Mouse (Mus musculus) spleen, postnatal 4 days (tissue): ENCODE results near the gene Gm10272.
"Not testable (repeated sequence)": the region's sequence is repeated elsewhere in the genome, so short reads cannot be mapped to it uniquely, and the experiment has no call there.

ENCODE experiments used
- DNase-seq, 2 experiments: peaks; one replicate each; pipeline ENCODE4 v3.0.0; 2022; ENCODE audit warnings: low spot score in 2 of 2

The Gm10272 gene

DNA sequence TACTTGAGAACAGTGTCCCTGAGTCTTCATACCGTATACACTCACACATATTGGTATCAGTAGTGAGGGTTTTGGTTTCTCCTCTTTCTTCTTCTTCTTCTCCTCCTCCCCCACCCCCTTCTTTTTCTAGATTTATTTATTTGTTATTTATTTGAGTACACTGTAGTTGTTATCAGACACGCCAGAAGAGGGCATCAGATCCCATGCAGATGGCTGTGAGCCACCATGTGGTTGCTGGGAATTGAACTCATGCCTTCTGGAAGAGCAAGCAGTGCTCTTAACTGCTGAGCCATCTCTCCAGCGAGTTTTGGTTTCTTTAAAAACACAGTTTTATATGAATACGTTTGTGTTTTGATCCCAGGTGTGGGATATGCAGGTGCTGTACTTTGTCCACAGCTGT, 21.9 kb downstream of the Gm10272 start:
- no peak for DNase-seq

DNA sequence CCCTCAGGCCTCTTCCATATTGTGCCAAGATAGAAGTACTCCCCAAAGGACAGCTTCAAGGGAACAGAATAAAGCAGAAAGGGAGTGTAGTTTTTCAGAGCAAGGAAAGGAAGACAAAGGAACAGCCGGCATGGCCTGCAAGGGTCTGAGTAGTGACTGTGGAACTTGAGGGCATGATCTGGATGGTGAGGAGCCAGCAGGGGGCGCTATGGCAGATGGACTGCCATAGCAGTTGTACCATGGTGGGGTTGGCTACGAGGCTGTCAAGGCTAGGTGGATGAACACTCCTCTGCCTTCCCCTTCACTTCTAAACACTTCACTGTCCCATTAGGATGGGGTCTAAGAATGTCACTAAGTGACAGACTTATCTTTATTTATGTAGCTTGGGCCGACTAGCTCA, 22.8 kb downstream of the Gm10272 start:
- DNase-seq, result no peak

DNA sequence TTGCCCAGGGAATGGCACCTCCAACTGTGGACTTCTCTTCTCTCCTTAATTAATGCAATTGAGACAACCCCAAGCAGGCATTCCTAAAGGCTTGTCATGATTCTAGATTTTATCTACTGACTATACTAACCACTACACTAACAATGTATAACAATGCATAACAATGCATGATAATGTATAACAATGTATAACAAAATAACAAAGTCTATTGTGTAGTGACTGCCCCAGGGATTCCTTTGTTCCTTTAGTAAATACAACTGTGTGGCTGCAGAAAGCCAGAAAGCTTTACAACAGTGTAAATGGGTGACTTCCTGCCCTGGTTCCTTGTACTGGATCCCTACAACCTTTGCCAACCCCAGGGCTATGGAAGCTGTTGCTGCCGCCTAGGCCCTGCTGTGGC, 29.5 kb downstream of the Gm10272 start:
- DNase-seq, result no peak

DNA sequence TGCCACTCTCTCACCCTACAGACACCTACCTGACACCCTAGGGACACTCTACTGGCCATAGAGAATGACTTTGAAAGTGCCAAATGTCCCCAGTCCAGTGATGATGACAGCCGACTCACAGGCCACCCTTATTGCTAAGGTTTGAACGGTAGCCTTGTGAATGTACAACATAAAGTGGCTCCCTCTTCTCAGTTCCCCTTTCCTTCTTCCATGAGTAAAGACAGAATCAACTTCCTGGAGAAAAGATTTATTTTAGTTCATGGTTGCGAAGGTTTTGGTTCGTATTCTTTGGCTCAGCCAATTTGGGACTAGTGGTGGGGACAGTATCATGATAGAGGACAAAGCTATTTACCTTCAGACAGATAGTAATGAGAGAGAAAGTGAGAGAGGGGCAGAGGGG, 32.5 kb downstream of the Gm10272 start:
- no peak for DNase-seq

DNA sequence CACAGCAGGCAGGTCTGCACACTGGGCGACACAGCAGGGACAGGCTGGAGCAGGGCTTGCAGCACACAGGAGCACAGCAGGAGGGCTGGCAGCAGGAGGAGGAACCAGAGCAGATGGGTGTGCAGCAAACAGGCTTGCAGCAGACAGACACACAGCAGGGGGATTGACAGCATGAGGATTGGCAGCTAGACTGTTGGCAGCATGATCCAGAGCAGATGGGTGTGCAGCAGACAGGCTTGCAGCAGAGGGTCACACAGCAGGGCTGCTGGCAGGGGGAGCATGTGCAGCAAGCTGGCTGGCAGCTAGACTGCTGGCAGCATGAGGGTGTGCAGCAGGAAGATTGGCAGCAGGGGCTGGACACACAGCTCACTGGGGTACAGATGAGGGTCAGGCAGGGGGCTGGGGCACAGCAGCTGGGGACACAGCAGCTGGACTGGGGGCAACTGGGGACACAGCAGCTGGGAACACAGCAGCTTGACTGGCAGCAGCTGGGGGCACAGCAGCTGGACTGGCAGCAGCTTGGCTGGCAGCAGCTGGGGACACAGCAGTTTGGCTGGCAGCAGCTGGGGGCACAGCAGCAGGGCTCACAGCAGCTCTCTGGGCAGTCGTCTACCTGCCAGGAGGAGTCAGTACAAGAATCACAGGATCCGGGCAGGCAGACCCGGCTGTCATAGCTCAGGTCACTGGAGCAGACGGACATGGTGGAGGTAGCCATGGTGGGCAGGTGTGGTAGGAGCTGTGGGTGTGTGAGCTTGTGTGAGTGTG, 35.7 kb downstream of the Gm10272 start, which contains the start of gene Gm18596:
TSS of gene Gm18596 (minus strand) at position 715 of the 765 bp plus-strand sequence.
- DNase-seq, result not testable (repeated sequence)

DNA sequence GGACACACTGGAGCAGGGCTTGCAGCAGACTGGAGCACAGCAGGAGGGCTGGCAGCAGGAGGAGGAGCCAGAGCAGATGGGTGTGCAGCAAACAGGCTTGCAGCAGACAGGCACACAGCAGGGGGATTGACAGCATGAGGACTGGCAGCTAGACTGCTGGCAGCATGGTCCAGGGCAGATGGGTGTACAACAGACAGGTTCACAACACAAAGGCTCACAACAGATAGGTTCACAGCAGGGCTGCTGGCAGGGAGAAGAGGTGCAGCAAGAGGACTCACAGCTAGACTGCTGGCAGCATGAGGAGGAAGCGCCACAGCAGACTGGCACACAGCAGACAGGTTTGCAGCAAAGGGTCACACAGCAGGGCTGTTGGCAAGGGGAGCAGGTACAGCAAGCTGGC, 44.3 kb downstream of the Gm10272 start:
- DNase-seq, result not testable (repeated sequence)

DNA sequence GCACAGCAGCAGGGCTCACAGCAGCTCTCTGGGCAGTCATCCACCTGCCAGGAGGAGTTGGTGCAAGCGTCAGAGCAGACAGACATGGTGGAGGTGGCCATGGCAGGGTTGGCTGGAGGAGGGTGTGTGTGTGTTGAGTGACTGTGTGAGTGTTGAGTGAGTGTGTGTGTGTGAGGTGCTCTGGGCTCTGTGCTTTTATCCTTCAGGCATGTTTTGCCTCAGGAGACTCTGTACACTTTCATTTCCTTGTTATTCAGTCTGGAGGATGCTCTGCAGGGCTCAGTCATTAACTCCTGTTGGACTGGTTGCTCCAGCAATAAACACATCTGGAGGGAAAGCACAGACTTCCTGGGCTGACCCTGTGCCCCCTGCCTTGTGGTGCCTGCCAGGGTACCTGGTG, 44.8 kb downstream of the Gm10272 start, which contains the start of gene Gm9736:
TSS of gene Gm9736 (minus strand) at position 101 of the 400 bp plus-strand sequence.
- DNase-seq, result not testable (repeated sequence)

DNA sequence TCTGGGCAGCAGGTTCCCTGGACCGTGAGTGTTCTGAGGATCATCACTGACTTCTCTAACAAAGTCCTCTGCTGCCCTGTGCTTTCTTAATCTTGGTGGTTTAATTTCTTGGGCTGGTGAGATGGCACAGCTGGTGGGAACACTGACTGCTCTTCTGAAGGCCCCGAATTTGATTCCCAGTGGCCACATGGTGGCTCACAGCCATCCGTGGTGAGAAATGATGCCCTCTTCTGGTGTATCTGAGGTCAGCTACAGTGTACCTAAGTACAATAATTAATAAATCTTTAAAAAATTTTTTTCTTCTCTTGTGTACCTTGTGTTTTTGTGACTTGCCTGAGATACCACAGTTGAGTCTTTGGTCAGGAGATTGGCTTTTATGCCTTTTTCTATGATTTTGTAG, 45.9 kb downstream of the Gm10272 start:
- DNase-seq, result not testable (repeated sequence)

DNA sequence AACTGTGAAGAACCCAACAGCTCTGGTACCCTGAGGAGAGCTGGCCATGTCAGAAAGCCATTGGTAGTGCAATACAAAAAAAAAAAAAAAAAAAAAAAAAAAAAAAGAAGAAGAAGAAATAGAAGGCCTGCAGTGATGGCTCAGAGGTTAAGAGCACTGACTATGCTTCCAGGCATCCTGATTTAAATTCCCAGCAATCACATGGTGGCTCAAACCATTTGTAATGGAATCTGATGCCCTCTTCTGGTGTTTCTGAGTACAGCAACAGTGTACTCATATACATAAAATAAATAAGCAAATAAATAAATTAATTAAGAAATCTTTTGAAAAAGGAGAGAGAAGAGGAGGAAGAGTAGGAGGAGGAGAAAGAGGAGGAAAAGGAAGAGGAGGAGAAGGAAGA, 47.0 kb downstream of the Gm10272 start:
- DNase-seq, result no peak
